Mouse (Mus musculus): ENCODE measurements around the gene Hadhb.

Hadhb gene

DNA sequence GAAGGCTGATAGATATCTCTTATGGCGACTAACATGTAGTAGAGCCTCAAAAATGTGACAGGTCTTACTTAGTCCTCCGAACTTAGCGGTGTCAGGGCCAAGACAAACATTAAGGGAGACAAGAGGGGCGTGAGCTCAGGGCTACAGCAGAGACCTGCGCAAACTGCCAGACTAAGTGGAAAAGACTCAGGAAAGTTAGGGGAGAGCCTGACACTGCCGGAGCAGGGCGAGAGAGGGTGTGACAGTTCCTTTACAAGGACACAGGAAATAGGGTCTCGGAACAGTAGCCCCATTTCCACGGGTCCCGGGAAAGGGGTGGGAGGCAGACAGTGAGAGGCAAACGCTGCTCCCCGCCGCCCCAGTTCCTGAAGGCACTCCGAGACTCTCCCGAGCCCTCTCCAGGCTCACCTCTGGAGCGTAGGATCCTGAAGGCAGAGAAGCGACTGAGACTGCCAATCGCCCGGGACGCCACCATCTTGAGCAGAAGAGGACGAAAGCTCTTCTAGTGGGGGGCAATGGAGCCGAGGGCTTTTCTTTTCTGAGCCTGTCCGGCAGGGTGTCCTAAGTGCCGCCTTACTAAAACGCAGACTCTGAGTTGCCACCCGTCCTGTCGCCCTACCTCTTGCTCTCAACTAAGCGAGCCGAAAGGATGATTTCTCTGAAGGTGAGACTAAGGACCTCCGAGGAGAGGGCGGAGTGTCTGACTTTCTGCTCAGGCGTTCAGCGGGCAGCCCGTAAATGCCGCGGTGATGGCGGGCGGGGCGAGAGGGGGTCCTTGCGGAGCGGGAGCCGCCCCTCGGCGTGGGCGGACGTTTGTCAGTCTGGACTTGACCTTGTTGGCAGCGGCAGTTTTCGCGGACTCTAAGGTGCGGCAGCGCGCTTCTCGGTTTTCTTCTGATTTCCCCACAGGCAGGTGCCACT lies at the start of gene Hadhb, which contains the start of gene Hadha:
Hadhb (plus strand) TSS at position 775 of the 921 bp plus-strand sequence.
Hadha (minus strand) TSS at position 689 of the 921 bp plus-strand sequence.
- DNase-seq (ENCODE audit: extremely low spot score): peak; percentile 95

DNA sequence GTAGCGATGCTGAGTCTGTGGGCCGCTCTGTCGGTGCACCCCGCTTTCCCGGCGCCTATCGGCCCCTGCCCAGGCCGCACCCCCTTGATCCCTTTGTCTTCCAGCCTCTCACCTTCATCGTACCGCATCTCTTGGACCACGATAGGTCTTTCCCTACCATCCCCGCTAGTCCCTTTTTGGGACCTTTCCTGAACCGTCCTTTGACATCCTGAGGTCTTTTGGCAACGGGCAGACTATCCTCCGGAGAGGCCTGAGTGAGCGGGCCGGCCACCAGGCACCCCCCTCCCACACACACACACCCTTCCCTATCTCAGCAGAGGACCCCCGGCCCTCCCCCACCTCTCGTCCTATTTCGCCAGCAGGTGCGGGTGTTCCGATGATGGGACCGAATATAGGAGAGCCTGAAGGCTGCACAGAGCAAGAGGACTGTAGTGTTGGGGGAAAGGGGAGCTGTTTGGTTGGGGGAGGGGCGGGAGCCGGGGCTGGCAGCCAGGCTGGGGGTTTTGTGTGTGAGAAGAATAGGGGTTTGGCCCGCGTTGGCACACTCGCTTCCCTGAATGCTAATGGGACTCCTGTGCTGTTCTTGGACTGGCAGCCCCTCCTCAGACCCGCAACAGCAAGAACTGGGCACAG lies 49.3 kb upstream of the Hadhb start, which contains the start of gene 3110082J24Rik:
3110082J24Rik (minus strand) TSS at position 419 of the 633 bp plus-strand sequence.
- peak; percentile 38 for DNase-seq (ENCODE audit: extremely low spot score)

DNA sequence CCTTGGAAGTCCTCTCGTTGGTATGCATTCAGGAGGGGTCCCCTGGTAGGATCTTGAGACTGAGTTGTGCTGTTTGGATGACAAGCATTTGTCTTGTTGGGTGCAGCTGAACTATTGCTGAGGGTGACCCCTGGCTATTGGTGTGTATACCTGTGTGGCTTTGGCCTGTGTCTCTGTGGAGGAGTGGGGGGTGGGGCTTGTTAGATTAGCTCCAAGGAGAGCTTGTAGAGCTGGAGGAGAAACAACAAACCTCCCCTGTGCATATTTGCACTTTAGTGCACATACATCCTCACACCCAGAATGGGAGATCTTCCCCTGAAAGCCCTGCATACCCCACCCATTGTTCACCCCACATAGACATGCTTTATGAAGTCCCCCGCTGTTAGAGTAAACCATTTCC lies 48.3 kb upstream of the Hadhb start:
- no peak for DNase-seq (ENCODE audit: extremely low spot score)

DNA sequence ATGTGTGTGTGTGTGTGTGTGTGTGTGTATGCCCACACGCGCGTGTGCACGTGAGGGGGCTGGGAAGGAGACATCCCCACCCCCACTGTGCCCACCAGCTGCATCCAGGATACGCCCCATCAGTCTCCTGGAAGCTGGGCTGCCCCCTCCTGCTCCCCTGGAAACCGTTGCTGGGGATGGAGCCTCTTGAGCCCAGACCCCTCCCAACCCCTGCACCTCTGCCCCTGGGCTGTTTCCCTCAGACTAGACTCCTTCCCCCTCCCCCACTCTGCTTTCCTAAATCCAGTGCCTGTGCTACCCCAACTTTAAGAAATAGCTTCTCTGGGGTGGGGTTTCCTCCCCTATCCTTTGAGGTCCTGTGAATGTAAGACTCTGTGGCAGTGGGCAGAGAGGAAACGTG lies 47.9 kb upstream of the Hadhb start:
- DNase-seq (ENCODE audit: extremely low spot score): no peak

DNA sequence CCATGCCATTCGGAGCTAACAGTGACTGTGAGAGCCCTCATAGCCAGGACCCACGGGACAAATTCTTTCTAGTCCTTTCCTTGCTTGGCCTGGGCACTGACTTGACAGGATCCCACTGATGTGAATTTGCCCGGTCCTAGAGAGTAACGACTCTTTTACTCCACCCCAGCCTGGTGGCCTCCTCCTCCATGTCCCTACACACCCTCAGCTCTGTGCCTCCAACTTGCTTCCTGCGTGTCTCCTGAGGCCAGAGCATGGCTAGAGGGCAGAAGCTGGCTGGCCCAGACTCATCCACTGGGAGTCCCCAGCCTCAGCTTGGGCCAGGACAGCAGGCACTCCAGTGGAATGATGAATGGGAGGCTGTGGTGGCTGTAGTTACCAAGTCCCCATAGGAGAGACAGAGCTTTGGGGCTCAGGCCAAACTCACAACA lies 47.4 kb upstream of the Hadhb start:
- DNase-seq (ENCODE audit: extremely low spot score): peak; percentile 60

DNA sequence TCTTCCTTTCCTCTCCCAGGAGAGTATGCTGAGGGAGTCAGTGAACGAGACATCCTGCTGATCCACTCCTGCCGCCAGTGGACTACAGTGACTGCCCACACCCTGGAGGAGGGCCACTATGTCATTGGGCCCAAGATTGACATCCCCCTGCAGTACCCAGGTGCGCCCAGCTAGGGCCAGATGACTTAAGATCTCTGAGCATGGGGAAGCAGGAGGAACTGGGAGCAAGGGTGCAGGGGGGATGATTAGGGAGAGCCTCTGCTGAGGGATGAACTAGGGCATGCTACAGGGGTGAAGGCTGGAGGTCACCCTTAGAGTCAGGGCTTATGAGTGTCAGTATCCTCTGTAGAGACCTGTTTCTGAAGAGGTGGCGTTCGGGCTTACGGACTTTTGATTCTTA lies 46.8 kb upstream of the Hadhb start:
- DNase-seq (ENCODE audit: extremely low spot score): no peak

DNA sequence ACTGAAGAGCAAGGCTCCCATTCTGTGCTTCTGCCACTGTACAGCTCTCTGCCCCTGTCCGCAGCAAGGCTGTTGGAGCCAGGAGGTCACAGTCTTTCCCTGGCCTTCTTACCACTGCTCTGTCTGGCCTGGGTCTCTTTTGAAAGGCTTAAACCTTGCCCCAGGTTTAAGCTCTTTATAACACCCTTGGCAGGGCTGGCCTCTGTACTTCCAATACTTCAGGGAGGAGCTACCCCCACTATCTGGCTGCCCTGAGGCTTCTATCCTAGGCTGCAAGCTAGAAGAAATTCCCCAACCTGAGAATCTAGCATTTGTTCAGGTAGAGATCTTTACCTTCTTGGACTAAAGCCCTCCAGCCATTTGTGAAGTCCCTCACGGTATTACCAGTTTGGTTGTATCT lies 45.1 kb upstream of the Hadhb start:
- no peak for DNase-seq (ENCODE audit: extremely low spot score)

DNA sequence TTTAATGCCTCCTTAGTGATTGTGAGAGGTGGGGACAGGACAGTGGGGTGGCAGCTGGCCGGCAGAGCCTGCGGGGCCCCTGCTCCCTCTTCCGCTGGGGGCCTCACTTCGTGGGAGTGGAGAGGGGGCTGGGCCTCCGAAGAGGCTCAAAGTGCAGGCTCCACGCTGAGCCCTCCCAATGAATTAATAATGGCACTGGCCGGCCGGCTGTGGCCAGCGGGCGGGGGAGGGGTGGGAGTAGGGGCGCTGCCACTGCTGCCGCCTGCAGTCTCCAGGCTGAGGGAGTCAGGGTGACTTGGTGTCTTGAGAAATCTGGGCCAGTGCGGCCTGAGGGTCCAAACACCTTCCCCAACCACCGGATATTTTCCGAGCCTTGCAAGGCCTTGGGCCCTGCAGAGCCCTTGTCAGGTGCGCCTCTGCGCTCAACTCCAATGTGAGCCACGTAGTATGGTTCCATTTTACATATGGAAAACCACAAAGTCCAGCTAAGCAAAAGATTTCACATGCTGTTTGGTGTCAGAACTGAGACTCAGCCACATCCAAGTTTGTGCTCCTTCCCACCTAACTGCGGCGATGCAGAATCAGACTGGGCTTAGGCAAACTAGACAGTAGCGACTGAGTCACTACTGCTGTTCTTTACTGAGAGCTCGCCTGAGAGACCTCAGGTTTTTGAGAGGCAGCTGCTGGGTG lies 44.5 kb upstream of the Hadhb start:
- DNase-seq (ENCODE audit: extremely low spot score): peak; percentile 43

DNA sequence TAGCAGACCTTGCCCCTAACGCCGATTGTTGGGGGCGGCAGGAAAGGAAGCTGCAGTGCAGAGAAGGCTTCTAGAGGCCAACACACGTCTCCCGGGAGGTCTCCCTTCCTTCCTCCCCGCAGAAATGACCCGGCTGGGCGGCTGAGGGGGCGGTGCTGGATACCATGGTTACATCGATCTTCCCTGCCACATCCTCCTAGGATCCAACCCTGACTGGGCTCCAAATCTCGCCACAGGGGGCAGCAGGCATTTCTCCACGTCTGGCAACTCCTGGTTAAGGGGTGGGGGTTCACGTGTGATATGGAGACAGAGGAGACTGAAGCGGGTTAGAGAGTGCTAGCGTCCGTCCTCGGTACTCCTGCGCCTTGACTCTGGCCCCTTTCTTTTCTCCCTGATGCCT lies 43.9 kb upstream of the Hadhb start:
- peak; percentile 81 for DNase-seq (ENCODE audit: extremely low spot score)

DNA sequence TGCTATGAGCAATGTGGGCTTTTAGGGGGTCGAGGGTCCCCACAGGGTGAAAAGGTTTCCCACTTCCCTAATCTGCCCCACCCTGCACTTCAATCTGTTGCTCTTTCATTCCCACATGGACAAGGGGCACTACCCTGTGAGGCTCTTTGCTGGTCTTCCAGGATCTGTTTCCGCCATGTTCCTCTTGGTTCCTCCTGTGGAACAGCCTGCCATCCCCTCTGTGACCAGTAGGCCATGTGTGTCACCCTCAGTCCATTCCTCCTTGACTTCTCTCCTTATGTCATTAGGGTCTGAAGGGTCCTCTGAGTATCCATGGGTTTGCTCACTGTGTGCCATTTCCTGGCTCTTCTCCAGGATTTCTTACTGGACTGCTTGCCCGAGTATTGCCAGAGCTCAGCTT lies 43.3 kb upstream of the Hadhb start:
- DNase-seq (ENCODE audit: extremely low spot score): no peak

DNA sequence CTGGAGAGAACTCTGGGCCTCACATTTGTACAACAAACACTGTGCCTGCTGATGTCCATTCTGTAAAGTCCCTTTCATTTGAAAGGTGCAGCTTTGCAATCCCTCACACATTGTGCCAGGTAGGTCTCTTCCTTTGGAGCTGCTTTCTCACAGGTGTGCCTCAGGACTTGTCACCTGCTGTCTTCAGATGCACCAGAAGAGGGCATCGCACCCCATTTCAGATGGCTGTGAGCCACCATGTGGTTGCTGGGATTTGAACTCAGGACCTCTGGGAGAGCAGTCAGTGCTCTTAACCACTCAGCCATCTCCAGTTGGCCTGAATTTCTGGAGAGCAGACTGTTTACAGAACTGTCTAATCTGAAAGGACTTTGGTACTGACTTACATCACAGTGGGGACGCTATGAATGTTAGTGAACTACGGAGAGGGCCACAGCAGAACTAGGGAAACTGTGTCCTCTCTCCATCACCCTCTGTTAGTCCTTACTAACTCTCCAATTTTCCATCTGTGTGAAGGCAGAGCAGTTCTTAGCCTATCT lies 42.4 kb upstream of the Hadhb start:
- DNase-seq (ENCODE audit: extremely low spot score): no peak

DNA sequence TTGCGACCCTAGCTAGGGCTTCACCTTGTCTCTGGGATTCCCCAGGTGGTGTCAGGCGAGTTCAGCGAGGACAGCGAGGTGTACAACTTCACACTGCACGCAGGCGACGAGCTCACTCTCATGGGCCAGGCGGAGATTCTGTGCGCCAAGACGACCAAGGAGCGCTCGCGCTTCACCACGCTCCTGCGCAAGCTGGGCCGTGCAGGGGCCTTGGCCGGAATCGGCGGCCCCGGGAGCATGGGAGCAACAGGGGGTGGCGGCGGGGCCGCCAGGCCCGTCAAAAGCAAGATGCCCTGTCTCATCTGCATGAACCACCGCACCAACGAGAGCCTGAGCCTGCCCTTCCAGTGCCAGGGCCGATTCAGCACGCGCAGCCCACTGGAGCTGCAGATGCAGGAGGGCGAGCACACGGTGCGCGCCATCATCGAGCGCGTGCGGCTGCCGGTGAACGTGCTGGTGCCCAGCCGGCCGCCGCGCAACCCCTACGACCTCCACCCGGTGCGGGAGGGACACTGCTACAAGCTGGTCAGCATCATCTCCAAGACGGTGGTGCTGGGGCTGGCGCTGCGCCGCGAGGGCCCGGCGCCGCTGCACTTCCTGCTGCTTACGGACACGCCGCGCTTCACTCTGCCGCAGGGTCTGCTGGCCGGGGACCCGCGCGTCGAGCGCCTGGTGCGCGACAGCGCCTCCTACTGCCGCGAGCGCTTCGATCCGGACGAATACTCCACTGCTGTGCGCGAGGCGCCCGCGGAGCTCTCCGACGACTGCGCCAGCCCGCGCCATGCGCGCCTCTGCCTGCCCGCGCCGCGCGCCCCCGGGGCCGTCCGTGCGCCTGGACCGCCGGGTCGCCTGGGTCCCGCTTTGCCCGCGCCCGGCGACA lies 40.9 kb upstream of the Hadhb start:
- DNase-seq (ENCODE audit: extremely low spot score): peak; percentile 85

DNA sequence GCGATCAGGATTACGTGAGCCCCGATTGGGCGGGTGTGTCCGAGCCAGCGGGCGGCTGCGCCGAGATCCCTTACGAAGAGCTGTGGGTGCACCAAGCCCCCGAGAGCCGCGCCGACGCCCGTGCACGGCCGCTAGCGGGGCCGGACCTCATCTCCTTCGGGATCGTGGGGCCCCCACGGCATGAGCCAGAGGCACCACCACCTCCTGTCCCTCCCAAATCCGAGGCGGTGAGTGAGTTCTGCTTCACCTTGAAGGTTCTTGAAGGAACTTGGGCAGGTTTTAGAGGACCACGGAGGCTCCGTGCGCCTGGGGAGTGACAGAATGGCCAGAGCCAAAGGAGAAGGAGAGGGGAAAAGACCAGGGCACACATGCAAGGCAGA lies 40.3 kb upstream of the Hadhb start:
- peak; percentile 29 for DNase-seq (ENCODE audit: extremely low spot score)

DNA sequence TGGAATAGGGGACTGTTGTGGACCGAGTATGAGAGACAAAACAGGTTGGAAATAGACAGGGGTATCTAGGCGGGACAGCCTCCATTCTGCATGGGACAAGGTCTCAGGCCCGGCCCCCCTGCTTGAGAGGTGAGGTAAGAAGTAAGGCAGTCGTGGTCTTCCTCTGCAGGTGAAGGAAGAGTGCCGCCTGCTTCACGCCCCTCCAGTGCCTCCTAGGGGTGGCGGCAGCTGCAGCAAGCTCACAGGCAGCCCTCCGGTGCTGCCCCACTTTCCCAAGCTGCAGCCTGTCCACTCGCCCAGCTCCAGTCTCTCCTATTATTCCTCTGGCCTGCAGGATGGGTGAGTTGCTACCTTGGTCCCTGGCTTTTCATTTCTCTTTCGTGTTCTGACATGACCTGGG lies 39.3 kb upstream of the Hadhb start:
- DNase-seq (ENCODE audit: extremely low spot score): no peak

DNA sequence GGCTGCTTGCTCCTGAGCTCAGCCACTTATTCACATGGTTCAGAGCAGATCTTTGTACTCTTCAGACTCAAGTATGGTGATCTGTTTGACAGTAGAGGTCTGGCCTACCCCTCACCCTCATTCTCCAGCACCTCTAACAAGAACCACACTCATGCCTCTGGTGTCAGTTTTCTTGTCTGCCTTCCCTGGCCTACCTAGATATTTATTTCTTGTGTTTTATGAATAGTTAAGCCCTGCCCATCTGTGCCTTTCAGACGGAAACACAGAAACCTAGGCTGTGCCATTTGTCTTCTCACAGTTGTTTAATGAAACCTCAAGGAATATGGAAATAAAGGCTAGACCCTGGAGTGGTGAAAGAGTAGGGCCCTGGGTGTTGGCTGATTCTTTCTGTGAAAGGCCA lies 37.0 kb upstream of the Hadhb start:
- DNase-seq (ENCODE audit: extremely low spot score): no peak

DNA sequence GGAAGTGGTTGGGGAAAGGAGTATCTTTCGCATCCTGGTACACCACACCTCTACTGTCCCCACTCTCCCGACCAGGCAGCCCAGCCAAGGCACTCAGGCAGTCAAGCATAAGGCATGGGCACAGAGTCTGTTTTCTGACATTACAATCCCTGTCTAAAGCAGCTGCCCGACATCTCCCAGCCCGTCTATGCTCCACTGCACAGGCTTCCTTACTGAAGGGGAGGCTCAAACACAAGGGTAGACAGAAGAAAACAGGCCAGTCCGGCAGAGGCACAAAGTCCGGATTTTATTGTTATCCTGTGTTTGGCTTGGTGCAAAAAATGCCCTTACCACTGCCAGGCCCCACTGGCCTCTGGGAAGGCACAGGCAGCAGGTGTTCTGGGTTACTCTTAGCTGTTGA lies 35.9 kb upstream of the Hadhb start:
- no peak for DNase-seq (ENCODE audit: extremely low spot score)

DNA sequence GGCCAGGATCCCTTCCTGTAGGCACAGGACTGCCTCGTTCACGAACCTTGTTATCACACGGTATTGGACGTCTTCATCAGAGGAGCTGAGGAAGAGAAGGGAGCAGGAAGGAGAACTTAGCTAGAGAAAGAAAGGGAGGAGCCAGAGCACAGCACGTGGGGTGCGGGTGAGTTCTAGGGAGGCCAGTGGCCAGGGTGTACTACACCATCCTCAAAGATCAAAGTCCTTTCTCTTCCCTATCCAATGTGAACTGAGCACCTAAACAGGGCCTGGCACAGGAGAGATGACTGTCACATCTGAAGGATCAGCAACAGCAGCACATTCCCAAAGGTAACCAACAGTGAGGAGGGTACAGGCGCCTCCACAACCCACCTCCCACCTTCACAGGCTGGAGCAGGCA lies 34.9 kb upstream of the Hadhb start:
- no peak for DNase-seq (ENCODE audit: extremely low spot score)

DNA sequence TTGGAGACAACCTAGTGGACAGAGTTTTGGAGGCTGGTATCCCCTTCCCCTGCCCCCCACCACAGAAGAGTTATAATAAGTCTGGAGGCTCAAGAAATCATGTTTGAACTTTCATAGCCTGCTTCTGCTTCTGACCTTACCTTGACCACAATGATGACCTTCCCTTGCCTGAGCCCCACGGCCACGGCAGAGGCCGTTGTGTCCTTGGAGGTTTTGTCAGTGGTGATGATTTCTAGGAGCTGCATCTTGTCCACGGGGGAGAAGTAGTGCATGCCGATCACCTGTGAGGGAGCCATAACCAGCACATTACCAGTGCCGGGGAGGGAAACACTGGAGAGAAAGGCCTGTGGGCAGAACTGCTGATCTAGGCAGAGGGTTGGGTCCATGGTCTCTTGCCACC lies 32.6 kb upstream of the Hadhb start:
- DNase-seq (ENCODE audit: extremely low spot score): no peak

DNA sequence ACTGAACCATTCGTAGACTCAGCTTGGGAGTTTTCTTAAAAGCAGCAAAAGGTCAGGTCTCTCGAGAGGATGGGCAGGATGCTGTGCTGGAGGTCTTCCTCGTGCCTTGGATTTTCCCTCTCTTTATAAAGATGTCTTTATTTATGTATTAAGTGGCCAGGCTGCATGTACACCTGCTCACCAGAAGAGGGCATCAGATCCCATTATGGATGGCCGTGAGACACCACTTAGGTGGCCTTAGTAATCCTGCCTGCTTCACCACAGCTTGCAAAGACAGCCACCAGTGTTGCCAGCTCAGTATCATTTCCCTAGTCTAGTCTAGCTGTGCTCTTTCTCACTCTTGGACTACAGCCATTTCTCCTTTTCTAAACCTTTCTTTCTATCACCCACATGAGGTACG lies 29.5 kb upstream of the Hadhb start:
- peak; percentile 44 for DNase-seq (ENCODE audit: extremely low spot score)

DNA sequence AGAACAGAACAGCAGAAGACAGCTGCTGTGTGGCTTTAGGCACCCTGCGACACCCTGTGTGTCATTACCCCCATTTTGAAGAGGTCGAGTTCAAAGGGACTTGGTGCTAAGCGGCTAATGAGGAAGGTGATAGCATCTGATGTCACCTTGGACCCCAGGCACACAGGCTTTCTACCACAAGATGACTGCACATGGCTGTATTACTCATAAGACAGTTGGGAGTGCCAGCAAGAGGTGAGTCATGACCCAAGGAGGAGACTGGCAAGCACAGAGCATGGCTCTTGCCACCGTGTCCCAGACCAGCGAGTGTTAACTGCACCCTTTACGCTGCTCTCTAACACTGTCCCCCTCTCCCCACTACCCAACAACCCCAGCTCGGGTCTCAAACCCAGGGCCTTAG lies 28.3 kb upstream of the Hadhb start:
- DNase-seq (ENCODE audit: extremely low spot score): no peak

DNA sequence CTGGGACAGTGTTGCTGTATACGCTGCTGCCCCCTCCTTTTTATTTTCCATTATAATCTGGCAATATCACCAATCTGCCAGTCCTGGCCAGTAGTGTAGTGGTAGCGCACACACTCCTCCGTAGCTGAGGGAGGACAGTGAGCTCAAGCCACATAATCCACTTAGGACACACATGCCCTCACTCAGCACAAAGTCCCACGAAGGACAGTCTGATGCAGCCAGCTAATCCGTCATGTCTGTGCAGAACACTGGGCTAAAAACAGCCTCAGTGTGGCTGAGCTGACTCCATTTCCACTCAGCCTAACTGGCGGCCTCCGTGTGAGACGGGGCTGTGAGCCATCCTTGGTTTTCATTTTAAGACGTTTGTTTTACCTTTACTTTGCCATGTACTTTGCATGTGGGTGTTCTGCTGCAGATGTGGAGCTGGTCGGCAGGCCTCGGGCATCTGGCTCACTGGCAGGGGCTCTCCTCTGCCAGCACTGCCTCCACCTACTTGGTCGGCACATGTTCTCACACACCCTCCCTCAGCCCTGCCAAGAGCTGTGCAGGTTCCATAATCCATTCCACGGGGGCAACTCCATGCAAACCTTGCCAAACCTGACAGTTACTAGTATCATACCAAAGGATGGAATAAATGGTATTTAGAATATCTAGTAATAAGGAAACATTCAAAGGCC lies 27.0 kb upstream of the Hadhb start:
- no peak for DNase-seq (ENCODE audit: extremely low spot score)
